Mouse (Mus musculus) liver, embryonic 14.5 days (tissue): ENCODE data around the gene Shisa8. TPM values are rescaled to one million over a fixed set of nuclear protein-coding genes. Genes with fewer than 3 reads are reported as not detected.

Source experiments
- ATAC-seq: fragments of 200-750 bp; cut with Nextera tagmentation; 2 replicates; pipeline ENCODE4 v1.8.0; 2017; ENCODE audit warnings: moderate number of reproducible peaks, mild to moderate bottlenecking, moderate library complexity; ENCODE audit not compliant: insufficient read depth
- DNase-seq, 3 experiments: peaks; one replicate each; pipeline ENCODE4 v3.0.0-alpha.2; 2012 to 2013; ENCODE audit warnings: low read depth in 3 of 3, low spot score in 3 of 3
- H3K27ac ChIP-seq: fragments of 300-500 bp; sonication (generic); 2 replicates; pipeline ENCODE4 v1.5.1; 2014; ENCODE audit warnings: moderate library complexity, mild to moderate bottlenecking, control low read depth, inconsistent platforms
- H3K27me3 ChIP-seq: fragments of 300-500 bp; sonication (generic); 2 replicates; pipeline ENCODE4 v1.6.1; 2014; ENCODE audit warnings: mild to moderate bottlenecking, low read length, moderate library complexity; ENCODE audit not compliant: control insufficient read depth, insufficient read depth
- H3K36me3 ChIP-seq: fragments of 300-500 bp; sonication (generic); replicated peaks from 2 replicates; pipeline ENCODE4 v1.6.1; 2014; ENCODE audit warnings: low read depth; ENCODE audit not compliant: control insufficient read depth, insufficient read depth
- H3K4me1 ChIP-seq, 2 experiments: fragments of 200-500 bp in 1 of 2; fragments of 300-500 bp in 1 of 2; sonication (generic) in 1 of 2; replicated peaks; 2 replicates each; pipeline ENCODE4 v1.6.1; 2012 to 2014; ENCODE audit warnings: antibody characterized with exemption in 1 of 2, inconsistent platforms in 1 of 2, low read length in 1 of 2; ENCODE audit not compliant: control insufficient read depth in 2 of 2, insufficient read depth in 2 of 2
- H3K4me2 ChIP-seq: fragments of 300-500 bp; sonication (generic); 2 replicates; pipeline ENCODE4 v1.6.1; 2014; ENCODE audit warnings: low read depth, mild to moderate bottlenecking, control low read depth, moderate library complexity
- H3K4me3 ChIP-seq, 2 experiments: fragments of 200-500 bp in 1 of 2; fragments of 300-500 bp in 1 of 2; sonication (generic) in 1 of 2; 2 replicates each; pipeline ENCODE4 v1.5.1; 2012 to 2014; ENCODE audit warnings: low read depth in 2 of 2, low read length in 2 of 2, mild to moderate bottlenecking in 2 of 2, control low read depth in 1 of 2, inconsistent platforms in 1 of 2, moderate library complexity in 1 of 2; ENCODE audit not compliant: insufficient read depth in 1 of 2
- H3K9ac ChIP-seq: fragments of 300-500 bp; sonication (generic); replicated peaks from 2 replicates; pipeline ENCODE4 v1.6.1; 2014; ENCODE audit warnings: mild to moderate bottlenecking, control low read depth, moderate library complexity
- H3K9me3 ChIP-seq: fragments of 300-500 bp; sonication (generic); 2 replicates; pipeline ENCODE4 v1.6.1; 2016; ENCODE audit warnings: low read length, mixed read lengths; ENCODE audit not compliant: control insufficient read depth
- CTCF ChIP-seq: IDR thresholded peaks from 2 replicates; pipeline ENCODE4 v1.5.1; 2016; ENCODE audit warnings: antibody characterized with exemption, low read depth, control low read depth
- EP300 ChIP-seq: IDR thresholded peaks from 2 replicates; pipeline ENCODE4 v1.6.1; 2016; ENCODE audit warnings: antibody characterized with exemption, low read depth
- WGBS: fragments of 180-500 bp; shearing (Covaris S2); extraction: QIAGEN DNeasy Blood & Tissue Kit; methylation state at CpG from one replicate; pipeline ENCODE4 v1.1.7; 2014; ENCODE audit not compliant: insufficient replicate concordance; 5-methylcytosine and 5-hydroxymethylcytosine counted together
- polyA plus RNA-seq, 2 experiments: library from polyadenylated mRNA; depleted of rRNA in 1 of 2; stranded (reverse) in 1 of 2; unstranded in 1 of 2; fragments of >200 nt; fragmentation: Nextera tagmentation in 1 of 2; extraction: Ambion mirVana in 1 of 2; gene quantifications; 2 replicates each; pipeline versions ENCODE4 v1.2.1 to v1.2.3; 2012 to 2014

The Shisa8 gene
- polyA plus RNA-seq, 2 experiments = 0.05 to 0.15 TPM

DNA sequence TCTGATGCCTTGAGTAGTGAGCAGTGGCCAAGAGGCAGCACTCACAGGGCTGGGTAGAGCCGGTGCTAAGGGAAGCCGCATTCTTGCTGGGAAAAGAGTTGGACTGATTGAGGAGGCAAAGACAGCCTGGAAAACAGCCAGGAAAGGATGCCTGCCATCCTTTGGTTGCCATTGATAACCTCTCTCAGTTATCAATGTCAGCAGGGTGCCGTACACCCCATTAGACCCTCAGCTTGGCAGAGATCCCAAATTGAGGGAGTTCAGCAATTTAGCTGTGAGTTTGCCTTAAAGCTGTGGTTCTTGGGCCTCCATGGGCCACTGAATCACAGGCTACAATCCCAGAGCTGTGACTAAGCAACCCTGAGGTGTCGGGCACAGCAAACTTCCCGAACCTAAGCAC is 31.5 kb downstream of the Shisa8 start:
- 78% methylated on average over 5 of the region's 5 CpGs for WGBS
- H3K4me1 ChIP-seq = peaks cover 32 to 33% of the 10 kb centered on the region in 2 experiments
- DNase-seq = no peak
- TF ChIP-seq EP300 (no peak), CTCF (no peak)
- H3K27ac ChIP-seq = no peak overlapping the region
- no peak overlapping the region for H3K9ac ChIP-seq
- no peak overlapping the region for H3K4me3 ChIP-seq
- no peak overlapping the region for H3K4me2 ChIP-seq
- no peaks in the 10 kb centered on the region for H3K27me3 ChIP-seq
- H3K9me3 ChIP-seq = peaks cover 7% of the 10 kb centered on the region
- ATAC-seq = no peak
- peaks cover 83% of the 10 kb centered on the region for H3K36me3 ChIP-seq

DNA sequence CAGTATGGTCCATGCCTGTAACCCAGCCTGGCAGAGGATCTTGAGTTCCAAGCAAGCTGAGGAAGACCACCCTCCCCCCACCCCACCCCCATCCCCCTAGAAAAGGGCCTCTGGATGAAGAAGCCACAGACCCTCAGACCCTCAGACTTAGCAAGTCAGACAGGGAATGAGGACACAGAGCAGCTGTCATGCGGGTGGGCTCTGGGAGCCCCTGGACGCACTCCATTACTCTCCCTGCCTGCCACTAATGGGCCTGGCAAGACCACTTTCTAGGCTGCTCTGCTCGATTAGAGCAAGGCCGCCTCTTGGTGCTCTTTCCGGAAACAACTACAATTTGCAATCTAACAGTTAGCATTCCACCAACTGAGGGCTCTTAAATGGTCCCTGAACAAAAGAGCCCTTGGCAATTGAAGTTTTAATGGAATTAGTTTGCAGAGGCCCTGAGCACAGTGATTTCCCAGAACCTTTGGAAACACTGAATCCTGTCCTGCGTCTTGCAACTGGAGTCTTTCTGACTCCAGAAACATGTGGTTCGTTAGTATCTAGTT is 34.8 kb downstream of the Shisa8 start:
- Histone ChIP-seq H3K9ac (no peak overlapping the region), H3K4me1 (peaks cover 0 to 3% of the 10 kb centered on the region in 2 experiments; a peak in 2 of 4 replicates), H3K9me3 (peaks cover 5% of the 10 kb centered on the region), H3K4me2 (no peak overlapping the region), H3K27ac (no peak overlapping the region), H3K27me3 (no peaks in the 10 kb centered on the region), H3K36me3 (peaks cover 87% of the 10 kb centered on the region), H3K4me3 (no peak overlapping the region)
- ATAC-seq = no peak
- WGBS = 81% methylated on average over 7 of the region's 7 CpGs
- TF ChIP-seq EP300 (no peak), CTCF (no peak)
- DNase-seq = no peak

DNA sequence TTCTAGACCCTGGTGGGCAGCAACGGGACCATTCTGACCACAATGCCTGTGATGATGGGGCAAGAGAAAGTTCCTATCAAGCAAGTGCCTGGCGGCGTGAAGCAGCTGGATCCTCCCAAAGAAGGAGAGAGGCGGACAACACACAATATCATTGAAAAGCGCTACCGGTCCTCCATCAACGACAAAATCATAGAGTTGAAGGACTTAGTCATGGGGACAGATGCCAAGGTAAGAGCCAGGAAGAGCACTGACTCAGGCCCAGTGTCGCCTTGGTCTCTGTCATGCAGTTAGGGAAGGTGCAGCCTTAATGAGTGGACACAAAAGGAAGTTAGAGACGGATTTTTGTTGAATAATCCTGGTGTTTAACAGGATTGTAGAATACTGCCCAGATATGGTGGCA is 37.5 kb downstream of the Shisa8 start:
- no peak for DNase-seq
- Histone ChIP-seq H3K9me3 (no peaks in the 10 kb centered on the region), H3K4me3 (no peak overlapping the region), H3K9ac (no peak overlapping the region), H3K4me2 (no peak overlapping the region), H3K36me3 (peaks cover 82% of the 10 kb centered on the region), H3K27ac (no peak overlapping the region), H3K4me1 (no peaks in the 10 kb centered on the region), H3K27me3 (no peaks in the 10 kb centered on the region)
- no peak for ATAC-seq
- WGBS = 85% methylated on average over 9 of the region's 9 CpGs
- no peak for TF ChIP-seq CTCF

DNA sequence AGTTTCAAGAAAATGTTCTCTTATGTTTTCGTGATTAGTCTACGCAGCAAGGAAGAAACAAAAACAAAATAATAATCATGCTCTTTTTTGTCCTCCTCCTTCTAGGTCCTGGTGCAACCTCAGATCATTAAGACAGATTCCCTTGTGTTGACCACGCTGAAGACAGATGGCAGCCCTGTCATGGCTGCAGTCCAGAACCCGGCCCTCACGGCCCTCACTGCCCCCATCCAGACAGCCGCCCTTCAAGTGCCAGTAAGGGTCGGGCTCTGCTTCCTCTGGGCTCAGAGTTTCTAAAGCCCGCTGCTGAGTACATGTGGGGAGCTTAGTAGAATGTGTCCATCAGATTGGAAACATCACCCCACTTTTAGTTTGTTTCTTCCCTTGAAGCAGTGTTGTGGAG is 40.0 kb downstream of the Shisa8 start:
- Histone ChIP-seq H3K4me1 (no peaks in the 10 kb centered on the region), H3K36me3 (peaks cover 63% of the 10 kb centered on the region), H3K9ac (no peak overlapping the region), H3K9me3 (no peaks in the 10 kb centered on the region), H3K4me3 (no peak overlapping the region), H3K27ac (no peak overlapping the region), H3K27me3 (no peaks in the 10 kb centered on the region), H3K4me2 (no peak overlapping the region)
- WGBS = 88% methylated on average over 8 of the region's 8 CpGs
- no peak for TF ChIP-seq EP300
- DNase-seq (no peak), ATAC-seq (no peak)

DNA sequence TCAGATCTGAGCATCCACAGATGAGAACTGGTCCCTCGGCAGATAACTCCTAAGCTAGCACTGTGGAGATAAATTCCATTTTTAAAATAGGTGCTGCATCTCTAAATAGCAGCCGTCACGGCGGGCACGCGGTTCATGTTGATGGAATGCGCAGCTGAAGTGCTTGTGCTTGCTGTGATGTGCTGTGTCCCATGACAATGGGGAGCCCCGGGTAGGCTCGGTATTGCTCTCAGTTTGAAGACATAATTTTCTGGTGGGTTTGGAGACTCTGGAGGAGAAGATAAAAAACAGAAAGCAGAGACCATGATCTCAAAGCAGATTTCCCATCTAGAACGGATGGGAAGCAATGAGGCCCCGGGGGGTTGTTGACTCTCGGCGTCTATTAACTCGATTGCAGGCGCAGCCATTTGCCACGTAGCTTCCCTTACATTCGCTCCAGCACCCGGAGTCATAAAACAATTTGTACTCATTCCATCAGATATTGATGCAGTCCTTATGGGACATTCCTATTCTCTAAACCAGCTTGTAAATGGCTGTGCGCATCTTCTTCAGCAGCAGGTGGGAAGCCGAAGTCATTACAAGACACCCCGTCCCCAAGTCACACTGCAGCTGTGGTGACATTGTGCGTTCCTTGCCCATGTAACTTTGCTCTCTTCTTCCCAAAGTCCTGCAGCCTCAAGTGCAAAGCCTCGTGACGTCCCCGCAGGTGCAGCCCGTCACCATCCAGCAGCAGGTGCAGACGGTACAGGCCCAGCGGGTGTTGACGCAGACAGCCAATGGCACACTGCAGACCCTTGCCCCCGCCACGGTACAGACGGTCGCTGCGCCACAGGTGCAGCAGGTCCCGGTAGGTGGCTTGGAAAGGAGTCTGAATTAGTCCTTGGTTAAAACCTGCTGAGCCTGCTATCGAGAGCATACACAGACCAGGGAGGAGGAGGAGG is 41.9 kb downstream of the Shisa8 start:
- no peak for TF ChIP-seq EP300
- TF ChIP-seq CTCF = no peak
- H3K27ac ChIP-seq = no peak overlapping the region
- DNase-seq (no peak), ATAC-seq (no peak)
- no peaks in the 10 kb centered on the region for H3K27me3 ChIP-seq
- H3K9me3 ChIP-seq = no peaks in the 10 kb centered on the region
- no peak overlapping the region for H3K4me2 ChIP-seq
- H3K4me1 ChIP-seq = peaks cover 10% of the 10 kb centered on the region in 2 experiments
- 90% methylated on average over 36 of the region's 36 CpGs for whole genome bisulfite sequencing
- H3K9ac ChIP-seq = no peak overlapping the region
- H3K4me3 ChIP-seq = no peak overlapping the region
- H3K36me3 ChIP-seq = peaks cover 49% of the 10 kb centered on the region
